Mouse (Mus musculus) hindbrain, embryonic 10.5 days (tissue): Measurements from ENCODE around the gene Ddx51. TPM values are rescaled to one million over a fixed set of nuclear protein-coding genes. Genes with fewer than 3 reads are reported as not detected.

Experiments used
- DNase-seq: peaks from one replicate; pipeline ENCODE4 v3.0.0-alpha.2; 2017; ENCODE audit warnings: low spot score
- H3K27ac ChIP-seq: fragments of 300-500 bp; sonication (generic); 2 replicates; pipeline ENCODE4 v1.5.1; 2016; ENCODE audit warnings: mild to moderate bottlenecking, moderate library complexity
- H3K27me3 ChIP-seq: fragments of 300-500 bp; sonication (generic); 2 replicates; pipeline ENCODE4 v1.6.1; 2016; ENCODE audit warnings: mild to moderate bottlenecking; ENCODE audit not compliant: poor library complexity, insufficient read depth, severe bottlenecking
- H3K36me3 ChIP-seq: fragments of 300-500 bp; sonication (generic); 2 replicates; pipeline ENCODE4 v1.6.1; 2016; ENCODE audit warnings: mild to moderate bottlenecking, moderate library complexity
- H3K4me1 ChIP-seq: fragments of 300-500 bp; sonication (generic); replicated peaks from 2 replicates; pipeline ENCODE4 v1.6.1; 2016; ENCODE audit warnings: mild to moderate bottlenecking
- H3K4me3 ChIP-seq: fragments of 300-500 bp; sonication (generic); 2 replicates; pipeline ENCODE4 v1.5.1; 2016; ENCODE audit warnings: mild to moderate bottlenecking, moderate library complexity
- H3K9me3 ChIP-seq: fragments of 300-500 bp; sonication (generic); 2 replicates; pipeline ENCODE4 v1.6.1; 2016; ENCODE audit warnings: mild to moderate bottlenecking, moderate library complexity
- WGBS: fragments of 180-500 bp; shearing (Covaris S2); methylation state at CpG from one replicate; pipeline ENCODE4 v1.1.7; 2016; 5-methylcytosine and 5-hydroxymethylcytosine counted together
- polyA plus RNA-seq: library from polyadenylated mRNA; unstranded; fragments of >200 nt; fragmentation: Nextera tagmentation; extraction: Ambion mirVana; gene quantifications from 2 replicates; pipeline ENCODE4 v1.2.1, GENCODE M21; 2016

The Ddx51 gene
- polyA plus RNA-seq, 1 experiment from 2014 or later = 33.7 TPM

DNA sequence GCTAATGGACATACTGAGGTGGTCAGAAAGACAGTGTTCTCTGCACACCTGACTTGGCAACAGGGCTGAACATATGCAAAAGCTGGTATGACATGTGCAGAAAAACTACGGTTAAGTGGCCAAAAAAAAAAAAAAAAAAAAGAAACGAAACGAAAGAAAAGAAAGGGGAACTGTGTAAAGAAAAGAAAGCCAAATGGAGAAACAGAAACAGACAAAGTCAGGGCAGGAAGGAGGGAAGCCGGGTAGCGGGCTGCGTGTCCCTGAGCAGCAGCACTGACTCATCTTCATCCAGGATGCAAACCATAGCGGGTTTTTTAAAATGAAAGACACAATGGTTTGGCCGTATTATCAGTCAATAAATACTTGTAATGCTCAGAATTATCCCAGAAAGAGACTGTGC, 28.8 kb downstream of the Ddx51 start:
- Histone ChIP-seq H3K36me3 (peaks cover 100% of the 10 kb centered on the region), H3K4me1 (no peaks in the 10 kb centered on the region), H3K9me3 (no peaks in the 10 kb centered on the region), H3K27me3 (no peaks in the 10 kb centered on the region), H3K4me3 (no peak overlapping the region), H3K27ac (no peak overlapping the region)
- no peak for DNase-seq
- 90% methylated on average over 8 of the region's 8 CpGs for WGBS

DNA sequence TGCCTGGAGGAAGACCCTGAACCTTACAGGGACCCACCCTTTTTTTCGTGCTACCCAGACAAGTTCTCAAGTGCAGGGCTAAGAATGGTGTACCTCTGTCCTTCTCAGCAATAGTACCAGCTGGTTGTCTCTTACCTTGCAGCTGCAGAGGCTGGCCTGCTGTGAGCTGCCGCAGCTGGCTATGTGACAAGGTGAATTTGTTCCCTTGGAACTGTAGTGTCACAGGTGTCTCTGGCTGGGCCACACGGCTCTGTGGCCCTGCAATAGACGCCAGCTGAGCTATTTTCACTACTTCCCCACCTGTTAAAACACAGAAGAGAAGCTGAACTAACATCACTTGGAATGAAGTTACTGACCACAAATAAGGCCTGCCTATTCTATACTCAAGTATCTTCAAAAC, 45.4 kb downstream of the Ddx51 start:
- WGBS = 92% methylated on average over 4 of the region's 4 CpGs

DNA sequence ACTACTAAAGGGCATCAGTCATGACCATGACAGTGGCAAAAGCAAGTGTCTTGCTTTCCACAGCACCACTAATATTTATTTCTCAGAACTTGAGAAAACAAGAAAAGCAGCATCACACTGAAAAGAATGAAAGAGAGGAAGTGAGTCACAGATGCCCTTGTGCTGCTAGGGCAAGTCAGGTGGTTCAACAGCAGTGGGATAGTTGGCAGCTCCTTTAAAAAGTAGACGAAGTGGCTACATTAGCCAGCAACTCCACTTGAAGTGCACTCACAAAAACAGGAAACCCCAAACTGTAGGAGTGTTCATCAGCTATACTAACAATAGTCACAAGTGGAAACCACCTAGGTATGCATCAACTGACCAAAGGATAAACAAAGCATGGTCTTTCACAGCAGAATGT, 50.8 kb downstream of the Ddx51 start:
- Histone ChIP-seq H3K27ac (no peak overlapping the region), H3K4me3 (no peak overlapping the region), H3K36me3 (peaks cover 99% of the 10 kb centered on the region), H3K9me3 (no peaks in the 10 kb centered on the region), H3K27me3 (no peaks in the 10 kb centered on the region), H3K4me1 (no peaks in the 10 kb centered on the region)
- 88% methylated on average over 1 of the region's 1 CpGs for WGBS
- DNase-seq = no peak

More for the DNA sequence above, 45.4 kb downstream of the Ddx51 start:
- Histone ChIP-seq H3K4me3 (no peak overlapping the region), H3K36me3 (peaks cover 97% of the 10 kb centered on the region), H3K27ac (no peak overlapping the region), H3K9me3 (no peaks in the 10 kb centered on the region), H3K27me3 (no peaks in the 10 kb centered on the region), H3K4me1 (no peaks in the 10 kb centered on the region)
- no peak for DNase-seq

DNA sequence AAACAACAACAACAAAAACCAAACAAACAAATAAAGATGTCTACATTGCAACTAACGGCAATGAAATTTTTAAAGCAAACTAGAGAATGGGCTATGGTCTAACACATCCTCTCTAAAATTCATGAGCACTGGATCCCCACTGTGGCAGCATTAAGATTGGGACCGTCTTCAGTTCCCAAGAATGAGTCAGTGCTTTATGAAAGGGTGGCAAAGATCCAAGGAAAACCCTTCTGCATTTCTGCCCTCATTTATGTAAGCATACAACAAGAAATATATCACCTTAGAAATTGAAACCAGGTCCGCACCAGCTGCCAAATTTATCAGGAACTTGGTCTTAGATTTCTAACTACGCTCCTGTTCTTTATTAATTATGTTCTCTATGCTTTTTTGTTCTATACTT, 56.0 kb downstream of the Ddx51 start:
- peaks cover 92% of the 10 kb centered on the region for H3K36me3 ChIP-seq
- no peaks in the 10 kb centered on the region for H3K9me3 ChIP-seq

More for the DNA sequence above, 56.0 kb downstream of the Ddx51 start:
- no peaks in the 10 kb centered on the region for H3K4me1 ChIP-seq
- H3K27me3 ChIP-seq = no peaks in the 10 kb centered on the region
- no peak overlapping the region for H3K27ac ChIP-seq
- DNase-seq = no peak
- 95% methylated on average over 4 of the region's 4 CpGs for WGBS
- no peak overlapping the region for H3K4me3 ChIP-seq

Other genes with a start within 250 kb of the Ddx51 start
- gene Fbrsl1, start 204.9 kb upstream of the Ddx51 start, polyA plus RNA-seq = 14.9 and 19.2 TPM in 2 replicates
- 4.5 and 6.4 TPM in 2 replicates for gene Galnt9, start 109.1 kb upstream of the Ddx51 start, polyA plus RNA-seq
- gene Noc4l, start within 50 bp of the Ddx51 start, polyA plus RNA-seq = 78.6 and 81.2 TPM in 2 replicates
- gene Ep400, start 117.3 kb downstream of the Ddx51 start, polyA plus RNA-seq = 63.7 and 68.6 TPM in 2 replicates
- 29.8 and 37.8 TPM in 2 replicates for gene Pus1, start 127.2 kb downstream of the Ddx51 start, polyA plus RNA-seq
- gene Ulk1, start 156.6 kb downstream of the Ddx51 start, polyA plus RNA-seq = 24.5 and 28.1 TPM in 2 replicates
- gene Hscb, start 186.3 kb downstream of the Ddx51 start, polyA plus RNA-seq = 22.8 and 23.0 TPM in 2 replicates
- gene Chek2, start 186.5 kb downstream of the Ddx51 start, polyA plus RNA-seq = 31.0 and 43.8 TPM in 2 replicates
- 10.9 and 14.5 TPM in 2 replicates for gene Ttc28, start 226.4 kb downstream of the Ddx51 start, polyA plus RNA-seq